Mouse (Mus musculus): Measurements from ENCODE around the gene Fam162a. TPM values are rescaled to one million over a fixed set of nuclear protein-coding genes. Genes with fewer than 3 reads are reported as not detected.
"Not testable (repeated sequence)": the region's sequence is repeated elsewhere in the genome, so short reads cannot be mapped to it uniquely, and the experiment has no call there.

Fam162a gene
- 13.0 and 31.1 TPM in 2 replicates for total RNA-seq (2015; ENCODE audit: low replicate concordance)
- 8.1 and 37.1 TPM in 2 replicates for total RNA-seq (2017; ENCODE audit: low replicate concordance)

DNA sequence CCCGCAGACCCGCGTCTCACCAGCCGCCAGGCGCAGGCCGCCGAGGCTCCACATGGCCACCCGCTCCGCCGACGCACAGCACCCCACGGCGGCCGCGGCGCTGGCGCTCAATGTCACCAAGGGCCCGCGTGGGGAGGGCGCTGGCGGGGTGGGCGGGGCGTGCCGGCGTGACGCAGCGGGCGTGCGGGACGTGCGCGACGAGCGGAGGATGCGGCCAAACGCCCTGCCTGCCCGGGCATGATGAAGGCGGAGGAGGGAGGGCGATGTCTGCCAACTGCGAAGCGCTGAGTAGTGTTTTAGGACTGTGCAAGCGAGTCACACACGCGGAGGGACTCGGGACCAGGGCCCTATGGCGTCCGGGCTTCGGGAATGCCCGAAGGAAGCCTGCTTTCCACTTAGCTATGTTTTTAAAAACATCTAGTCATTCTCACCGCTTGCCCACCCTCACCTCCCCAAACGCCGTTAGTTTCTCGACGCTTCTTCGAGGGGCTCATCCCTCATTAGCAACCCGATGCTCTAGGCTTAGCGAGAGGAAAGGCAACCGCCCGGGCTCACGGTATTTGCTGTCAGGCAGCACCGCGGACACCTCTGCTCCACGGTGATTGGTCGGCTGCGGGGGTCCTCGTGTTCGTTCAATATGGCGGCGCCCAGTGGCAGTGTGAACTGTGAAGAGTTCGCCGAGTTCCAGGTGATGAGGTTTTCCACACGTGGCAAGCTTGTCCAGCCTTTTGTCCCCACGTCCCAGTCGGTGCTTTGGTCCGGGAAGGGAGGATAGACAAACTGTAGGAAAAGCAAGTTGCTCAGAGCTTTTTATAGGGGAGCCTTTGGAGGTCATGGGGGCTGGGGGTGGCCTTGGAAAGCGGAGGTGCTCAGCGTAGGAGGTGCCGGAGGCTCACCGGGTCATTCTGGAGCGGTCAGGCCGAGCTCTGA lies at the start of gene Fam162a, which contains the start of gene Ccdc58:
Gene Fam162a (minus strand): TSS at position 145 of the 930 bp plus-strand sequence.
Gene Ccdc58 (plus strand): TSS at position 236 of the 930 bp plus-strand sequence.
- ATAC-seq (replicated peaks; ENCODE audit: low FRiP score, poor library complexity, severe bottlenecking) = peak; percentile 94

GRCm38 (mm10) chr16:36115751-36116150 lies 44.4 kb upstream of the Fam162a start:
- ATAC-seq (replicated peaks; ENCODE audit: low FRiP score, poor library complexity, severe bottlenecking) = not testable (repeated sequence)

GRCm38 (mm10) chr16:36111486-36111885 lies 40.1 kb upstream of the Fam162a start:
- not testable (repeated sequence) for ATAC-seq (replicated peaks; ENCODE audit: low FRiP score, poor library complexity, severe bottlenecking)

DNA sequence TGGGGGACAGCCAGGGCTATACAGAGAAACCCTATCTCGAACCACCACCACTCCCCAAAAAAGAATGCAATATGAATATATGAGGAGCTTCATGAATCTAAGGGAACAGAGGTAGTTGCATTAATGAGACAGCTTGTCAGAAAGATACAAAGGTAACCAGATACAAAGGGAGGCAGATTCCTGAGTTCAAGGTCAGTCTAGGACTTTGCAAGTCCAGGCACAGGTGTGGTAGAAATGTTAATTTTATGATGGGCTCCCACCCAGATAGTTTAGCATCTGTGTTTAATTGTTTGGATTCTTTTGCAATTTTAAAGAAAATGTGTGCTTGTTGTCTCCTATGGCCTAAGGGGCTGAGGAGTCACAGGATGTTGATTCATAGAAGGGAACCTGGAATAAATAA lies 30.8 kb upstream of the Fam162a start:
- ATAC-seq (replicated peaks; ENCODE audit: low FRiP score, poor library complexity, severe bottlenecking) = no peak

DNA sequence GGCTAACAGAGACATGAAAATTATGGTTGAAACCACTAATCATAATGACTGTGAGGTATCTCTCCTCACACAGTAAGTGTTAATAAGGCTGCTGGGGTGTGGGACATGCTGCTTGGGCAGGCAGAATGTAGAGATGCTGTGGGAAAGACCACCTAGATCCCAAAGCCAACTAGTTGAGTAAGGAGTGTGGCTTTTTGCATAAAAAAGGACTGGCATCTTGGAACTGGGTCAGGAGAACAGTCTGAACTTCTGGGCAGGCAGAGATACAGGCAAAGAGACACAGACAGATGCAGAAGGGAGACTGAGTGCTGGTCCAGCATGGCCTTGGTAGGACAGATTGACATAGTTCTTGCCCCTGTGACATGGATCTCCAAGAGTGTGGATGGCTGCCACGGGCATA lies 30.1 kb upstream of the Fam162a start:
- ATAC-seq (replicated peaks; ENCODE audit: low FRiP score, poor library complexity, severe bottlenecking) = no peak

DNA sequence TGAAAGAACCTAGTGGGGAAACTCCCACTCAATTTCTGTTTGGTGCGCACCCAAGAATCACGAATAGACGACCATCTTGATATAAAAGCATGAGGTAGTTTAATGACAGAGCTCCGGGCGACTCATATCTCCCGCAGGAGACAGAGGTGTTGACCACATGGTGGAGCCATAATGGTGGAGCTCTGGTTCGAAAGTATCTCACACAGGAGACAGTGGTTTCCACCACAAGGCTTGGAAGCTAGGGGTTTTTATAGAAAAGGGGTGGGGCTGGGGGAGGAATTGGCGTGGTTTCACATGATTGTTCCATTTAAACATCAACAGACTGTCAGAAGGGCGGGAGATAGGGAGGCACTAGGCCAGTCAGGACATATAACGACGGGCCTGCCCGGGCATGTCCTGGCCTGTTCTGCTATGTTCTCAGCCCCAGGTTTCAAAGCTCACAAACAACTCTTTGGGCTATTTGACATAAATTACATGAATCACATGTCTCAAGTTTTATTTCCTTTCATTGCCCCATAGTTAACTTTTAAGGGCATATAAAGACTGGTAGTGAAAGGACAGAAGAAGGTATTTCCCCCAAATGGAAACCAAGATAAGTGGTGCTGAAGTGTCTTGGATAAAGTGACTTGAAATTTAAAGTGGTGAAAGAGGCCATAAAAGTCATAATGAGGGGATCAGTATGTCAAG lies 26.6 kb upstream of the Fam162a start:
- ATAC-seq (replicated peaks; ENCODE audit: low FRiP score, poor library complexity, severe bottlenecking) = not testable (repeated sequence)

GRCm38 (mm10) chr16:36094079-36094478 lies 22.7 kb upstream of the Fam162a start:
- no peak for ATAC-seq (replicated peaks; ENCODE audit: low FRiP score, poor library complexity, severe bottlenecking)

GRCm38 (mm10) chr16:36090785-36091509 lies 19.6 kb upstream of the Fam162a start:
- ATAC-seq (replicated peaks; ENCODE audit: low FRiP score, poor library complexity, severe bottlenecking) = no peak

DNA sequence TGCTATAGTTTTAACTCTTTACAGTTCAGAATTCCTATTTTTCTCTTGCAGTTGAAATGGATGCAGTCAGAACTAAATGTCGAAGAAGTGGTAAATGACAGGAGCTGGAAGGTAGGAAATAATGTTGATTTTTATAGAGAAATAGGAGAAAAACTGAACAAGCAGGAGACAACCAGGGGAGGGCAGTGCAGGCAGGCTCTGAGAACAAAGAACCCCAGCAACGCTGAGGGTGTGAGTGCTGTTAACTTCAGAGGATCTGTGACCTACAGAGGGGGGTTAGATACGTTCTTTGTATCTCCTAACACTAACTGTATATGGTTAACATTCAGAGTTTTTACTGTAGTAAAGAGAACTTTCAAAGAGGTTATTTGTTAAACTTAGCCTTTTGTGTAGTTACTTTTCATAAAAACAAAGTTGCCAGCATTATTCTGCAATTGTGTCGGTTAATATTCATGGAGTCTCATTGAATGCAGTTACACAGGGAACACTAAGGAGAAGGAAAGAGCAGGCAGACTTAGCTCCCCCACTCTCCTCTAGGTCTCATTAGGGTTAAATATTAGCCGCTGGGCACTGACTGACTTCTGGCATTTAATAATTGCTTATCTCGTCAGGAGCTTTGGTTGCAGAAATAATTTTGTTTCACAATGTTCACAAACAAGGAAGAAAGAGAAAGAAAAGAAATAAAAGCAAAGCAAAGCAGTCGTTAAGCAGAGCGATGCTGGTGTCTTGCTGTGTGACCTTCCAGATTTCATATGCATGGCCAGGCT lies 18.6 kb upstream of the Fam162a start:
- no peak for ATAC-seq (replicated peaks; ENCODE audit: low FRiP score, poor library complexity, severe bottlenecking)

GRCm38 (mm10) chr16:36089065-36089464 lies 17.7 kb upstream of the Fam162a start:
- ATAC-seq (replicated peaks; ENCODE audit: low FRiP score, poor library complexity, severe bottlenecking) = no peak

GRCm38 (mm10) chr16:36087846-36088245 lies 16.5 kb upstream of the Fam162a start:
- ATAC-seq (replicated peaks; ENCODE audit: low FRiP score, poor library complexity, severe bottlenecking) = no peak

- ATAC-seq (replicated peaks; ENCODE audit: low FRiP score, poor library complexity, severe bottlenecking) = no peak
Observed at GRCm38 (mm10) chr16:36079916-36080315, 8.5 kb upstream of the Fam162a start.

- ATAC-seq (replicated peaks; ENCODE audit: low FRiP score, poor library complexity, severe bottlenecking) = no peak
Observed at GRCm38 (mm10) chr16:36074772-36075171, 3.4 kb upstream of the Fam162a start.

- ATAC-seq (replicated peaks; ENCODE audit: low FRiP score, poor library complexity, severe bottlenecking) = no peak
Observed at GRCm38 (mm10) chr16:36072410-36073011, 1.1 kb upstream of the Fam162a start.

DNA sequence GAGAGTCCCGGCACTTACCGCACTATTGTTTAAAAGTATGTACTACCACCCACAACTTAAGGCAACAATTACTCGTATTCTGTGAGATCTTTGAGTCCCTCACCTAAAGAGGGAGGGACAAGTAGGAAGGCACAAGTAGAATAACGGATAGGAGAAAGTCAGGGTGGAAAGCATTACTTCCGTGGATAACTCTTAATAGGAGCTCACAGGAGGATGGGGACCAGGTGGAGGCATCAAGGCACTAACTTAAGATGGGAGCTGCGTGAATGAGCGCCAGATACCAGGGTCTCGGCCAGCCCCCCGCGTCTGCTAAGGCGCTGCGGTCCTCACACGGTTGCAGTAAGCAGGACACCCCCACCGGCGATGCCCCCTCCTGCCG lies 334 bp downstream of the Fam162a start:
- ATAC-seq (replicated peaks; ENCODE audit: low FRiP score, poor library complexity, severe bottlenecking) = peak; percentile 12

DNA sequence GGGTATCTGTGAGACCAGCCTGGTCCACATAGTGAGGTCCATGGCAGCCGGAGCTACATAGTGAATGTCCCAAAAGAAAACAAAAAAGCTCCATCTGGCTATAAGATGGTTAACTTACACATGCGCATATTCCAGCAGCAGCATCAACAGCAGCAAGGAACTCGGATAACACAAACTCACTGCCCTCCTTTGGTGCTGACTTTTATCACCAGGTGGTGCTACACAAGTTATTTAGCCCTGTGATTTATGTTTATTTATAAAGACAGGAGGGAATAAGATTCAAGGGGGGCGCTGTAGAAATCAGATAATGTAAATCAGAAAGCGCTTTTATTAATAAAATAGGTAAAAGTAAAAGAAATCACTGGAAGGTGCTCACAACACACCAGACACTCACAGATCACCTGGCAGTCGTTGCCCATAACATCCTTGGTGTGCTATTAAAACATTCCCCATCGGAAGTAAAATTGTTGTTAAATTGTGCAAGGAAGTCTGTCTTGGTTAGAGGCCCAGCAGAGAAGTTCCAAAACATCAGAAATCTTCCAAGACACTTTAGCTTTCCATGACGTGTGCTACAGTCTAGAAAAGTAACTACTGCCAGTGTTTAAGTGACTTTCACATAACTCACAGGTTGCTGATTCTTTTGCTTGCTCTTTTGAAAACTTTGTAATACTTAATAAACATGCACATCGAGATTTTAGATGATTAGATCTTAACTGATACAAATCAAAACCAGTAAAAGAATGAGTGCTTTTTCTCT lies 1.4 kb downstream of the Fam162a start:
- ATAC-seq (replicated peaks; ENCODE audit: low FRiP score, poor library complexity, severe bottlenecking) = no peak

- ATAC-seq (replicated peaks; ENCODE audit: low FRiP score, poor library complexity, severe bottlenecking) = no peak
Observed at GRCm38 (mm10) chr16:36068356-36068755, 3.0 kb downstream of the Fam162a start.

- no peak for ATAC-seq (replicated peaks; ENCODE audit: low FRiP score, poor library complexity, severe bottlenecking)
Observed at GRCm38 (mm10) chr16:36067694-36068093, 3.7 kb downstream of the Fam162a start.
